Mouse (Mus musculus) large intestine, adult 2 months (tissue): ENCODE measurements around the gene Fmo5. TPM values are rescaled to one million over a fixed set of nuclear protein-coding genes. Genes with fewer than 3 reads are reported as not detected.

Source experiments
- DNase-seq: peaks from one replicate; pipeline ENCODE4 v3.0.0-alpha.2; 2012; ENCODE audit warnings: low read depth, low spot score
- WGBS: fragments of 180-500 bp; shearing (Covaris S2); methylation state at CpG from one replicate; pipeline ENCODE4 v1.1.7; 2018; 5-methylcytosine and 5-hydroxymethylcytosine counted together
- polyA plus RNA-seq: library from polyadenylated mRNA; depleted of rRNA; stranded (reverse); fragments of >200 nt; gene quantifications from 2 replicates; pipeline ENCODE4 v1.2.3, GENCODE M21; 2012

The Fmo5 gene
- polyA plus RNA-seq, 1 experiment, result 24.1 TPM

GRCm38 (mm10) chr3:97674644-97675110 lies 46.1 kb downstream of the Fmo5 start, which contains the start of gene Gm17651:
Gene Gm17651 (minus strand): TSS chr3:97674694.
- WGBS, result 84% methylated on average over 7 of the region's 7 CpGs
- DNase-seq, result no peak

- WGBS, result 95% methylated on average over 3 of the region's 3 CpGs
- no peak for DNase-seq
These were observed 47.5 kb downstream of the Fmo5 start for GRCm38 (mm10) chr3:97676126-97676525.

- no peak for DNase-seq
- 87% methylated on average over 3 of the region's 3 CpGs for WGBS
These were observed 49.8 kb downstream of the Fmo5 start for GRCm38 (mm10) chr3:97678416-97678815.

GRCm38 (mm10) chr3:97680631-97681320 lies 52.2 kb downstream of the Fmo5 start:
- no peak for DNase-seq
- WGBS, result 4% methylated on average over 28 of the region's 28 CpGs

GRCm38 (mm10) chr3:97681321-97682158 lies 52.9 kb downstream of the Fmo5 start:
- DNase-seq, result peak; percentile 75
- WGBS, result 1% methylated on average over 33 of the region's 33 CpGs

- 24% methylated on average over 11 of the region's 11 CpGs for WGBS
- no peak for DNase-seq
These were observed 53.5 kb downstream of the Fmo5 start for GRCm38 (mm10) chr3:97682159-97682502.

- DNase-seq, result no peak
- WGBS, result 51% methylated on average over 5 of the region's 5 CpGs
These were observed 54.0 kb downstream of the Fmo5 start for GRCm38 (mm10) chr3:97682576-97682975.

- 24% methylated on average over 16 of the region's 16 CpGs for WGBS
- DNase-seq, result no peak
These were observed 55.1 kb downstream of the Fmo5 start for GRCm38 (mm10) chr3:97683560-97684195.

- 77% methylated on average over 4 of the region's 4 CpGs for WGBS
- DNase-seq, result no peak
These were observed 57.9 kb downstream of the Fmo5 start for GRCm38 (mm10) chr3:97686372-97687117.

- no peak for DNase-seq
- WGBS, result 72% methylated on average over 2 of the region's 2 CpGs
These were observed 60.7 kb downstream of the Fmo5 start for GRCm38 (mm10) chr3:97689289-97689688.

- DNase-seq, result no peak
- WGBS, result 66% methylated on average over 7 of the region's 7 CpGs
These were observed 62.0 kb downstream of the Fmo5 start for GRCm38 (mm10) chr3:97690590-97690989.

GRCm38 (mm10) chr3:97691443-97692017 lies 62.9 kb downstream of the Fmo5 start:
- WGBS, result 85% methylated on average over 12 of the region's 12 CpGs
- DNase-seq, result no peak

- 43% methylated on average over 6 of the region's 6 CpGs for WGBS
- no peak for DNase-seq
These were observed 65.2 kb downstream of the Fmo5 start for GRCm38 (mm10) chr3:97693806-97694205.

GRCm38 (mm10) chr3:97696866-97697265 lies 68.3 kb downstream of the Fmo5 start:
- WGBS, result 85% methylated on average over 9 of the region's 9 CpGs

GRCm38 (mm10) chr3:97697291-97697690 lies 68.7 kb downstream of the Fmo5 start:
- no peak for DNase-seq
- 72% methylated on average over 9 of the region's 9 CpGs for WGBS

More at GRCm38 (mm10) chr3:97696866-97697265, 68.3 kb downstream of the Fmo5 start:
- DNase-seq, result no peak

- 84% methylated on average over 3 of the region's 3 CpGs for WGBS
- no peak for DNase-seq
These were observed 70.5 kb downstream of the Fmo5 start for GRCm38 (mm10) chr3:97699061-97699460.

- no peak for DNase-seq
- WGBS, result 37% methylated on average over 3 of the region's 3 CpGs
These were observed 72.6 kb downstream of the Fmo5 start for GRCm38 (mm10) chr3:97701198-97701597.

- WGBS, result 88% methylated on average over 11 of the region's 11 CpGs
These were observed 74.0 kb downstream of the Fmo5 start for GRCm38 (mm10) chr3:97702448-97703080.

More at GRCm38 (mm10) chr3:97702448-97703080, 74.0 kb downstream of the Fmo5 start:
- no peak for DNase-seq
